Mouse (Mus musculus): ENCODE results near the gene Ywhah.

Gene Ywhah

DNA sequence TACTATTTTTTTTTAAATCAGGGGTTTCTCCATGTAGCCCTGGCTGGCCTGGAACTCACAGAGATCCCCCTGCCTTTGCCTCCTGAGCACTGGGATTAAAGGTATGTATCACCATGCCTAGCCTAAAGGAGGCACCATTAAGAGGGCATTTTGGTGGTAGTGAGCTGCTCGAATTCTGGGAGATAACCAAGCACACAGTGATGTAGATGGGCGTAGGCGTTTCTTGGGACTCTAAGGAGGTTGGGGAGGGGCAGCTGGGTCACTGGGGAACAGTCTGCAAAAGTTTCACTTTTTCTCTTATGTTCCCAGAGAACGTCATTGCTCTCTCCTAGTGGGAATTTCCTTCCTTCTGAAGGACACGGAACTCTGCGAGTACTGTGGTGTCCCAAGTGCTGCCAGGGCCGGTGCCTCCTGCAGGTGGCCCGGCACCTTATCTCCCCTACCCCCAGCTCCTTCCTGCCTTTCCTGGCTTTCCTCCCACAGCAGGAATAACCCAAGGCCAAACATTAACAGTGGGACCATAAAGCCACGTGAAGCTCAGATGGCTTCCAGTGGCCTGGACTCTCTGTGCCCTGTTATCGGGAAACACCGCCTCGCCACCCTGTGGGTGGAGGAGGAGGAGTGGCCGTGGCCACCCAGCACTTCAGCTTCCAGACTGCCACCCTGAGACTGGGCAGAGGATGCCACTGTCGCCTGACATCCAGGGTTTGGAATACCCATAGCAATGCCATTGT is 34.4 kb downstream of the Ywhah start:
- no peak for DNase-seq (ENCODE audit: low read depth, low spot score)

DNA sequence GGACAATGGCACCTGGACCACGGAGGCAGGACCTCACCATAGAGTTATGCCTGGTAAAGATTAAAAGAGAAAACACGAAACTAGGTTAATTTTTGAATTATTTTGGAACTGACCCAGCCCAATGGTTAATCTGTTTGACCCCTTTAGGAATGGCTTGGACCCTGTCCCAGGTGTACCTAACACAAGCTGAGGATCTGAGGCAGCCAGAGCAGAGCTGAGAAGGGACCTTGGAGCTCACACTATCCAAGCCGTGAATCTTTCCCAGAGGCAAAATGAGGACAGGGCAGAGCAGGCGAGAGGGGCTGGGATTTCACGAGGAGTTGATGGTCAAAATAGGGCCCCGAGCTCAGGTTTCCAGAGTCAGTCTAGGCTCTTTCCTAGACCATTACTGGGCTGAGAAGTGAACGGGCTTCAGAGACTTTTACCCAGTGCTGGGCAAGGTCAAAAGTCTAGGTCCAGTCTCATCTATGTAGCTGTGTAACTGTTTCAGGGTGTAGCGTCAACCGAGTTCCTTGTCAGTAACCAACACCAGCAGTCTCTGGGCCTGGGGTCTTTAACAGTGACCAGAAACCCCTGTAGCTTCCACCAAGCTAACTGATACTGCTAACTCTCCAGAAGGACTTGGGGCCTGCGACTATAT is 37.6 kb downstream of the Ywhah start:
- no peak for DNase-seq (ENCODE audit: low read depth, low spot score)

DNA sequence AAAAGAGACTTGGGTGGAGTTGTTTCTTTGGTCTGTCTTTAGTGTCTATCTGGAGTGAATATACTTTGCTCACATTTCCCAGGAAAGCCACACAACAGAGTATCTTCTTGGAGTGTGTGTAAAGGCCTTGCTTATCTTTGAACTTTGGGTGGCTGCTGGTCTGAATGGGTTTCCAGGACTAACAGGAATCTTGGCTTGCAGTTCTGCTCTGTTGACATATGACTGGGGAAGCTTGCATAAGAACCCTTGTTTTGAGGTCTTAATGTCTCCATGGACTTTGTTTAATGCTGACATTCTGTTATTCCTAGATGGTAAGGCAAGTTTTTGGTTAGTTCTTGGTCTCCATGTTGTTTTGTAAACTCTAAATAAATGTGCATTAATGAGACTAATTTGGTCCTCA is 51.5 kb downstream of the Ywhah start:
- no peak for DNase-seq (ENCODE audit: low read depth, low spot score)

DNA sequence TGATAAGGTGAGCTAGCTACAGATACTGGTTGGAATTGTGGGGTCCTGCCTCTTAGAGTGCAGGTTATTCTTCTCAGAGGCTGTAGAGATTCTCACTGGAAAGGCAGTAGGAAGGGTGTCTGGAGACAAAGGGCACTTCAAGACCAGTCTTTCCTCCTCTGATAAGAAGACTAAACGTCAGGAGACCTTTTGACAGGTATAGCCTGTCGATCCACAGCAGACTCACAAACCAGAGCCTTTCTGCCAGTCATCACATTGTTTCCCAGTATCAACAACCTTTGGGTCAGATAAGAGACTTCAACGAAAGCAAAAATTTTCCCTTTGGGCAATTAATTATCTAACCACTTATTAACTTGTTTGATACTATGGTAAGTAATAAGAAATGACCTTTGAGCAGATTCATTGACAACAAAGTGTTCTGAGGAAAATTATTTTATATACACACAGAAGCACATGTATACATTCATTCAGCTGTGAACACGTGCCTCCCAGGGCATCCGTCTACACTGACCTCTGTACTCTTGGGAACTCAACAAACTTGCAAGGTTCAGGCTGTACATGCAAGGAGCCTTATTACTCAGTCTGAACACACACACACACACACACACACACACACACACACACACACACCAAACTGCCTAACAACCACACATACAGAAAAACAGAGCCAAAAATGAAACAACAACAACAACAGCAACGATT is 58.0 kb downstream of the Ywhah start:
- no peak for DNase-seq (ENCODE audit: low read depth, low spot score)

Measured in retina, postnatal 7 days (tissue).